Mouse (Mus musculus): ENCODE data around the gene Rnf144a. TPM values are rescaled to one million over a fixed set of nuclear protein-coding genes. Genes with fewer than 3 reads are reported as not detected.

The Rnf144a gene
- 6.8 and 8.5 TPM in 2 replicates for total RNA-seq (2014; rRNA removed; ENCODE audit: low replicate concordance)
- polyA plus RNA-seq (2015; fragmentation: Nextera tagmentation; extraction: Ambion mirVana) = 9.1 and 9.4 TPM in 2 replicates

GRCm38 (mm10) chr12:26415104-26415771, at the start of gene Rnf144a:
Gene Rnf144a (minus strand): TSS chr12:26415254.
- WGBS = under 1% methylated on average over 31 of the region's 45 CpGs
- Histone ChIP-seq H3K4me1 (ENCODE audit: control insufficient read depth, insufficient read depth) (peaks cover 12% of the 10 kb centered on the region; the same call in 1 of the 2 replicates), H3K27me3 (ENCODE audit: control insufficient read depth, insufficient read depth, low read length) (peaks cover 9% of the 10 kb centered on the region; the same call in 1 of the 2 replicates), H3K9ac (replicated peaks; ENCODE audit: low read depth, low read length) (peak within 1 kb of the TSS; percentile 77), H3K27ac (ENCODE audit: low read depth) (peak within 1 kb of the TSS; percentile 65), H3K4me2 (ENCODE audit: low read depth, low read length) (peak within 1 kb of the TSS; percentile 68), H3K36me3 (replicated peaks; ENCODE audit: control insufficient read depth, insufficient read depth, low read length) (no peaks in the 10 kb centered on the region), H3K4me3 (ENCODE audit: low read depth, low read length) (peak within 1 kb of the TSS; percentile 82), H3K9me3 (replicated peaks; ENCODE audit: control insufficient read depth, low read length) (no peaks in the 10 kb centered on the region)
- ATAC-seq (ENCODE audit: insufficient read depth, low read depth) (peak; percentile 87), DNase-seq (ENCODE audit: low spot score) (peak; percentile 78)
- TF ChIP-seq EP300 (IDR thresholded peaks at IDR 0.05; ENCODE audit: low read depth) = no peak
- TF ChIP-seq CTCF (IDR thresholded peaks at IDR 0.05; ENCODE audit: low read depth) = peak; percentile 82

GRCm38 (mm10) chr12:26460091-26460490, 45.0 kb upstream of the Rnf144a start:
- Histone ChIP-seq H3K9me3 (replicated peaks; ENCODE audit: control insufficient read depth, low read length) (no peaks in the 10 kb centered on the region), H3K4me3 (ENCODE audit: low read depth, low read length) (no peak overlapping the region), H3K36me3 (replicated peaks; ENCODE audit: control insufficient read depth, insufficient read depth, low read length) (no peaks in the 10 kb centered on the region), H3K4me1 (ENCODE audit: control insufficient read depth, insufficient read depth) (peaks cover 17% of the 10 kb centered on the region), H3K4me2 (ENCODE audit: low read depth, low read length) (peak overlapping the region; percentile 33; the same call in 1 of the 2 replicates), H3K27ac (ENCODE audit: low read depth) (peak overlapping the region; percentile 56), H3K9ac (replicated peaks; ENCODE audit: low read depth, low read length) (no peak overlapping the region), H3K27me3 (ENCODE audit: control insufficient read depth, insufficient read depth, low read length) (no peaks in the 10 kb centered on the region)
- WGBS = 17% methylated on average over 2 of the region's 2 CpGs
- TF ChIP-seq CTCF (IDR thresholded peaks at IDR 0.05; ENCODE audit: low read depth) (no peak), EP300 (IDR thresholded peaks at IDR 0.05; ENCODE audit: low read depth) (no peak)
- ATAC-seq (ENCODE audit: insufficient read depth, low read depth) (peak; percentile 72; the same call in 1 of the 2 replicates), DNase-seq (ENCODE audit: low spot score) (peak; percentile 51)

- no peaks in the 10 kb centered on the region for H3K27me3 ChIP-seq (ENCODE audit: control insufficient read depth, insufficient read depth, low read length)
- WGBS = 35% methylated on average over 13 of the region's 13 CpGs
- ATAC-seq (ENCODE audit: insufficient read depth, low read depth) = peak; percentile 42; the same call in 1 of the 2 replicates
- H3K27ac ChIP-seq (ENCODE audit: low read depth) = peak within 1 kb of the TSS; percentile 64
- TF ChIP-seq EP300 (IDR thresholded peaks at IDR 0.05; ENCODE audit: low read depth) (no peak), CTCF (IDR thresholded peaks at IDR 0.05; ENCODE audit: low read depth) (no peak)
- H3K9ac ChIP-seq (replicated peaks; ENCODE audit: low read depth, low read length) = no peak within 1 kb of the TSS; the same call in 1 of the 2 replicates
- H3K36me3 ChIP-seq (replicated peaks; ENCODE audit: control insufficient read depth, insufficient read depth, low read length) = no peaks in the 10 kb centered on the region
- H3K4me2 ChIP-seq (ENCODE audit: low read depth, low read length) = peak within 1 kb of the TSS; percentile 59
- peak within 1 kb of the TSS; percentile 35 for H3K4me3 ChIP-seq (ENCODE audit: low read depth, low read length)
- DNase-seq (ENCODE audit: low spot score) = peak; percentile 35
- peaks cover 20% of the 10 kb centered on the region for H3K4me1 ChIP-seq (ENCODE audit: control insufficient read depth, insufficient read depth)
- no peaks in the 10 kb centered on the region for H3K9me3 ChIP-seq (replicated peaks; ENCODE audit: control insufficient read depth, low read length)
Measured at GRCm38 (mm10) chr12:26456028-26456698, 41.1 kb upstream of the Rnf144a start, which contains the start of gene Rsad2. Gene Rsad2 (minus strand): TSS chr12:26456452.

- peaks cover 16% of the 10 kb centered on the region for H3K4me1 ChIP-seq (ENCODE audit: control insufficient read depth, insufficient read depth)
- ATAC-seq (ENCODE audit: insufficient read depth, low read depth) (0 out of 2 replicates have a peak, but pooled peaks have one; percentile 25), DNase-seq (ENCODE audit: low spot score) (no peak)
- peak overlapping the region; percentile 59 for H3K4me2 ChIP-seq (ENCODE audit: low read depth, low read length)
- TF ChIP-seq CTCF (IDR thresholded peaks at IDR 0.05; ENCODE audit: low read depth) (no peak), EP300 (IDR thresholded peaks at IDR 0.05; ENCODE audit: low read depth) (no peak)
- no peaks in the 10 kb centered on the region for H3K36me3 ChIP-seq (replicated peaks; ENCODE audit: control insufficient read depth, insufficient read depth, low read length)
- no peak overlapping the region for H3K9ac ChIP-seq (replicated peaks; ENCODE audit: low read depth, low read length)
- no peak overlapping the region for H3K27ac ChIP-seq (ENCODE audit: low read depth)
- H3K27me3 ChIP-seq (ENCODE audit: control insufficient read depth, insufficient read depth, low read length) = no peaks in the 10 kb centered on the region
- no peaks in the 10 kb centered on the region for H3K9me3 ChIP-seq (replicated peaks; ENCODE audit: control insufficient read depth, low read length)
- no peak overlapping the region; the same call in 1 of the 2 replicates for H3K4me3 ChIP-seq (ENCODE audit: low read depth, low read length)
- 35% methylated on average over 5 of the region's 5 CpGs for WGBS
Measured at GRCm38 (mm10) chr12:26454682-26455081, 39.6 kb upstream of the Rnf144a start.

GRCm38 (mm10) chr12:26452951-26453350, 37.9 kb upstream of the Rnf144a start:
- H3K4me2 ChIP-seq (ENCODE audit: low read depth, low read length) = no peak overlapping the region
- no peak overlapping the region for H3K4me3 ChIP-seq (ENCODE audit: low read depth, low read length)
- no peaks in the 10 kb centered on the region for H3K27me3 ChIP-seq (ENCODE audit: control insufficient read depth, insufficient read depth, low read length)
- no peak overlapping the region for H3K27ac ChIP-seq (ENCODE audit: low read depth)
- no peaks in the 10 kb centered on the region for H3K9me3 ChIP-seq (replicated peaks; ENCODE audit: control insufficient read depth, low read length)
- ATAC-seq (ENCODE audit: insufficient read depth, low read depth) = no peak
- TF ChIP-seq CTCF (IDR thresholded peaks at IDR 0.05; ENCODE audit: low read depth) = no peak
- WGBS = 31% methylated on average over 4 of the region's 4 CpGs
- no peak overlapping the region for H3K9ac ChIP-seq (replicated peaks; ENCODE audit: low read depth, low read length)
- no peak for DNase-seq (ENCODE audit: low spot score)
- no peaks in the 10 kb centered on the region for H3K36me3 ChIP-seq (replicated peaks; ENCODE audit: control insufficient read depth, insufficient read depth, low read length)
- peaks cover 16% of the 10 kb centered on the region for H3K4me1 ChIP-seq (ENCODE audit: control insufficient read depth, insufficient read depth)
